Mouse (Mus musculus): ENCODE data around the gene Bfsp2. TPM values are rescaled to one million over a fixed set of nuclear protein-coding genes. Genes with fewer than 3 reads are reported as not detected.

Gene Bfsp2
- polyA plus RNA-seq, 1 experiment from 2014 or later, result 3.7 TPM

DNA sequence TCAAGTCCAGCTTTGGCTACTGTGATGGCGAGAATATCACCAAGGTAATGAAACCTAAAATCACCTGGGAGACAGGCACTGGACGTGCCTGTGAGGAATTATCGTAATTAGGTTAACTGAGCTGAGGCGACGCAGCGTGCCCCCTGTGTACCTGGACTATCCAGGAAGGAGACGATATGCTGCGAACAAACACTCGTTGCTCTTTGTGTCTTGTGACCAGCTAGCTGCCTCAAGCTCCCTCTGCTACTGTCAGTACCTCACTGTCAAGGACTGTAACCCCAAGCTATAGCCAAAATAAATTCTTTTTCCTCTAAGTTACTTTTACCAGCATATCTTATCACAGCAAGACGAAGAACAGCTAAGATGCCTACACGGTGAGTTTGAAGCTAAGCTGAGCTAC lies 87.0 kb downstream of the Bfsp2 start:
- WGBS, result 70% methylated on average over 11 of the region's 11 CpGs
- H3K36me3 ChIP-seq (ENCODE audit: control insufficient read depth, insufficient read depth, low read length), result no peaks in the 10 kb centered on the region
- DNase-seq (ENCODE audit: low spot score), result no peak
- no peak overlapping the region for H3K9ac ChIP-seq (ENCODE audit: low read depth, low read length)
- H3K4me1 ChIP-seq (ENCODE audit: control insufficient read depth, insufficient read depth, low read length), result no peaks in the 10 kb centered on the region
- no peak overlapping the region for H3K4me3 ChIP-seq (ENCODE audit: low read depth, low read length)
- H3K27ac ChIP-seq (replicated peaks; ENCODE audit: low read depth, low read length), result no peak overlapping the region
- H3K4me2 ChIP-seq (ENCODE audit: low read depth, low read length), result no peak overlapping the region
- H3K9me3 ChIP-seq (ENCODE audit: control insufficient read depth, low read length), result no peaks in the 10 kb centered on the region
- no peaks in the 10 kb centered on the region for H3K27me3 ChIP-seq (replicated peaks; ENCODE audit: control insufficient read depth, insufficient read depth, low read length)
- ATAC-seq (ENCODE audit: low read depth), result no peak

- no peak overlapping the region for H3K4me3 ChIP-seq (ENCODE audit: low read depth, low read length)
- no peaks in the 10 kb centered on the region for H3K9me3 ChIP-seq (ENCODE audit: control insufficient read depth, low read length)
- no peaks in the 10 kb centered on the region for H3K36me3 ChIP-seq (ENCODE audit: control insufficient read depth, insufficient read depth, low read length)
- no peak overlapping the region for H3K4me2 ChIP-seq (ENCODE audit: low read depth, low read length)
- H3K27me3 ChIP-seq (replicated peaks; ENCODE audit: control insufficient read depth, insufficient read depth, low read length), result no peaks in the 10 kb centered on the region
- WGBS, result 60% methylated on average over 6 of the region's 6 CpGs
- H3K27ac ChIP-seq (replicated peaks; ENCODE audit: low read depth, low read length), result no peak overlapping the region
- DNase-seq (ENCODE audit: low spot score), result no peak
- no peak for ATAC-seq (ENCODE audit: low read depth)
- H3K4me1 ChIP-seq (ENCODE audit: control insufficient read depth, insufficient read depth, low read length), result peaks cover 10% of the 10 kb centered on the region
- H3K9ac ChIP-seq (ENCODE audit: low read depth, low read length), result no peak overlapping the region
Observed at GRCm38 (mm10) chr9:103391796-103392372, 88.3 kb downstream of the Bfsp2 start.

DNA sequence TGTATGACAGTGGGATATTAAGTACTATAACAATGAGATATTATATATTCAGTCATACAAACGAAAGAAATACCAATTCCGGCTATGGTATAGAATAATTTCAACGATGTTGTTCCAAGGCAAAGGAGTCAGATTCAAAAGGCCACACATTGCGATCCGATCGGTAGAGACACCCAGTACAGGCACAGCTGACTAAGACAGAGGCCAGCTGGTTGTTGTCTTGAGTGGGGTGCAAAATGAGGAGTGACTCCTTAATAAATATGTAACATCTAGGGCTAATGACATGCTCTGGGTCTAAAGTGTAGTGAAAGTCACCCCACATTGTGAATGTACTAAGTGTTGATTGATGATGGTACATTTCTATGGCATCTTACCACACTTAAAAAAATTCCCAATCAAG lies 91.0 kb downstream of the Bfsp2 start:
- no peak overlapping the region for H3K4me2 ChIP-seq (ENCODE audit: low read depth, low read length)
- H3K36me3 ChIP-seq (ENCODE audit: control insufficient read depth, insufficient read depth, low read length), result no peaks in the 10 kb centered on the region
- ATAC-seq (ENCODE audit: low read depth) (no peak), DNase-seq (ENCODE audit: low spot score) (no peak)
- no peak overlapping the region for H3K9ac ChIP-seq (ENCODE audit: low read depth, low read length)
- peaks cover 15% of the 10 kb centered on the region for H3K4me1 ChIP-seq (ENCODE audit: control insufficient read depth, insufficient read depth, low read length)
- no peaks in the 10 kb centered on the region for H3K9me3 ChIP-seq (ENCODE audit: control insufficient read depth, low read length)
- no peak overlapping the region for H3K27ac ChIP-seq (replicated peaks; ENCODE audit: low read depth, low read length)
- no peak overlapping the region for H3K4me3 ChIP-seq (ENCODE audit: low read depth, low read length)
- 93% methylated on average over 6 of the region's 6 CpGs for WGBS
- no peaks in the 10 kb centered on the region for H3K27me3 ChIP-seq (replicated peaks; ENCODE audit: control insufficient read depth, insufficient read depth, low read length)

GRCm38 (mm10) chr9:103387011-103387653 lies 93.1 kb downstream of the Bfsp2 start:
- WGBS, result 51% methylated on average over 10 of the region's 10 CpGs
- H3K27me3 ChIP-seq (replicated peaks; ENCODE audit: control insufficient read depth, insufficient read depth, low read length), result no peaks in the 10 kb centered on the region
- H3K4me2 ChIP-seq (ENCODE audit: low read depth, low read length), result no peak overlapping the region; the same call in 1 of the 2 replicates
- peaks cover 15% of the 10 kb centered on the region for H3K4me1 ChIP-seq (ENCODE audit: control insufficient read depth, insufficient read depth, low read length)
- no peak overlapping the region for H3K4me3 ChIP-seq (ENCODE audit: low read depth, low read length)
- peak; percentile 45; the same call in 1 of the 2 replicates for ATAC-seq (ENCODE audit: low read depth)
- peak; percentile 55 for DNase-seq (ENCODE audit: low spot score)
- no peaks in the 10 kb centered on the region for H3K36me3 ChIP-seq (ENCODE audit: control insufficient read depth, insufficient read depth, low read length)
- no peaks in the 10 kb centered on the region for H3K9me3 ChIP-seq (ENCODE audit: control insufficient read depth, low read length)
- no peak overlapping the region for H3K9ac ChIP-seq (ENCODE audit: low read depth, low read length)
- peak overlapping the region; percentile 55; the same call in 1 of the 2 replicates for H3K27ac ChIP-seq (replicated peaks; ENCODE audit: low read depth, low read length)

DNA sequence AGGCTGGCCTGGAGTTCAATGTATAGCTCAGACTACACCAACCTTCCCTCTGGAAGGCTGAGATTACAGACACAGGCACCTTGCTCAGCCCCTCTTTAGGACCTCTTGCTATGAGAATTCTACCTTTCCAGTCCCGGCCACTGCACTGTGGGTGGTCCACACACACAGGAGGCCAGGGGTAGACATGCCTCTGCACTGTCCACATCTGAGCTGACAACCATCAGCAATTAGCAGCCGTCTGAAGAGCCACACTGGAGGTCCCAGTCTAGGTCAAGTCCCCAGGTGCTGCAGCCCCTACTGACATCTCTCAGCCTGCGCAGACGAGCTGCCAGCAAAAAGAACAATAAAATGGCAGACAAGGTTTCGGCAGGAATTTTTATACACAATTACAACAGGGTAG lies 93.6 kb downstream of the Bfsp2 start:
- DNase-seq (ENCODE audit: low spot score) (no peak), ATAC-seq (ENCODE audit: low read depth) (no peak)
- no peaks in the 10 kb centered on the region for H3K9me3 ChIP-seq (ENCODE audit: control insufficient read depth, low read length)
- H3K9ac ChIP-seq (ENCODE audit: low read depth, low read length), result no peak overlapping the region
- no peak overlapping the region for H3K4me3 ChIP-seq (ENCODE audit: low read depth, low read length)
- H3K4me1 ChIP-seq (ENCODE audit: control insufficient read depth, insufficient read depth, low read length), result peaks cover 15% of the 10 kb centered on the region
- 0 out of 2 replicates have a peak overlapping the region, but pooled peaks have one; percentile 28 for H3K27ac ChIP-seq (replicated peaks; ENCODE audit: low read depth, low read length)
- 26% methylated on average over 5 of the region's 5 CpGs for WGBS
- H3K36me3 ChIP-seq (ENCODE audit: control insufficient read depth, insufficient read depth, low read length), result no peaks in the 10 kb centered on the region
- no peak overlapping the region for H3K4me2 ChIP-seq (ENCODE audit: low read depth, low read length)
- H3K27me3 ChIP-seq (replicated peaks; ENCODE audit: control insufficient read depth, insufficient read depth, low read length), result no peaks in the 10 kb centered on the region

GRCm38 (mm10) chr9:103385600-103385999 lies 94.6 kb downstream of the Bfsp2 start:
- no peaks in the 10 kb centered on the region for H3K36me3 ChIP-seq (ENCODE audit: control insufficient read depth, insufficient read depth, low read length)
- no peak overlapping the region for H3K4me3 ChIP-seq (ENCODE audit: low read depth, low read length)
- H3K9me3 ChIP-seq (ENCODE audit: control insufficient read depth, low read length), result no peaks in the 10 kb centered on the region
- H3K27ac ChIP-seq (replicated peaks; ENCODE audit: low read depth, low read length), result no peak overlapping the region
- peaks cover 15% of the 10 kb centered on the region for H3K4me1 ChIP-seq (ENCODE audit: control insufficient read depth, insufficient read depth, low read length)
- no peak; the same call in 1 of the 2 replicates for ATAC-seq (ENCODE audit: low read depth)
- no peak overlapping the region for H3K9ac ChIP-seq (ENCODE audit: low read depth, low read length)
- H3K4me2 ChIP-seq (ENCODE audit: low read depth, low read length), result no peak overlapping the region
- no peaks in the 10 kb centered on the region for H3K27me3 ChIP-seq (replicated peaks; ENCODE audit: control insufficient read depth, insufficient read depth, low read length)
- DNase-seq (ENCODE audit: low spot score), result no peak
- 33% methylated on average over 1 of the region's 1 CpGs for WGBS

- ATAC-seq (ENCODE audit: low read depth), result no peak
- Histone ChIP-seq H3K27me3 (replicated peaks; ENCODE audit: control insufficient read depth, insufficient read depth, low read length) (no peaks in the 10 kb centered on the region), H3K27ac (replicated peaks; ENCODE audit: low read depth, low read length) (no peak overlapping the region), H3K36me3 (ENCODE audit: control insufficient read depth, insufficient read depth, low read length) (no peaks in the 10 kb centered on the region), H3K9ac (ENCODE audit: low read depth, low read length) (no peak overlapping the region), H3K9me3 (ENCODE audit: control insufficient read depth, low read length) (no peaks in the 10 kb centered on the region), H3K4me3 (ENCODE audit: low read depth, low read length) (no peak overlapping the region), H3K4me1 (ENCODE audit: control insufficient read depth, insufficient read depth, low read length) (peaks cover 15% of the 10 kb centered on the region), H3K4me2 (ENCODE audit: low read depth, low read length) (no peak overlapping the region)
- no peak for DNase-seq (ENCODE audit: low spot score)
- 70% methylated on average over 4 of the region's 4 CpGs for WGBS
Observed at GRCm38 (mm10) chr9:103384141-103384796, 96.0 kb downstream of the Bfsp2 start.

DNA sequence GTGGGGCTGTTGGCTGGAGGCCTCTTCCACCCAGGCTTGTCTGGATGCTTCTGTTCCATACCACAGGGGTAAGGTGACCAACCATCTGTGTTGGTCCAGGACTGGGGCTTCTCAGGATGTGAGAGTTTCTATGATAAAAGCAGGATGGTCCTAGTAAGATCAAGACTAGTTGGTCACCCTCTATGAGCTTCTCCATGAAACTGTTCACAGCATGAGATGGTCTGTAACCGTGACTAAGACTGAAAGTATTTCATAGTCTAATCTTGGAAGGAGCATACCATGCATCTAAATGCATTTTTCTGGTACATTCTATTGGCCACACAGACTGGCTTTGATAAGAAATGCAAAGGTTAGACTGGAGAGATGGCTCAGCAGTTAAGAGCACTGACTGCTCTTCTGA lies 96.6 kb downstream of the Bfsp2 start:
- ATAC-seq (ENCODE audit: low read depth), result no peak
- WGBS, result 100% methylated on average over 1 of the region's 1 CpGs
- Histone ChIP-seq H3K9me3 (ENCODE audit: control insufficient read depth, low read length) (no peaks in the 10 kb centered on the region), H3K27me3 (replicated peaks; ENCODE audit: control insufficient read depth, insufficient read depth, low read length) (no peaks in the 10 kb centered on the region), H3K27ac (replicated peaks; ENCODE audit: low read depth, low read length) (0 out of 2 replicates have a peak overlapping the region, but pooled peaks have one; percentile 10), H3K4me1 (ENCODE audit: control insufficient read depth, insufficient read depth, low read length) (peaks cover 15% of the 10 kb centered on the region), H3K36me3 (ENCODE audit: control insufficient read depth, insufficient read depth, low read length) (no peaks in the 10 kb centered on the region), H3K4me2 (ENCODE audit: low read depth, low read length) (no peak overlapping the region), H3K9ac (ENCODE audit: low read depth, low read length) (no peak overlapping the region), H3K4me3 (ENCODE audit: low read depth, low read length) (no peak overlapping the region)
- no peak for DNase-seq (ENCODE audit: low spot score)
